In the genomic region with DNA sequence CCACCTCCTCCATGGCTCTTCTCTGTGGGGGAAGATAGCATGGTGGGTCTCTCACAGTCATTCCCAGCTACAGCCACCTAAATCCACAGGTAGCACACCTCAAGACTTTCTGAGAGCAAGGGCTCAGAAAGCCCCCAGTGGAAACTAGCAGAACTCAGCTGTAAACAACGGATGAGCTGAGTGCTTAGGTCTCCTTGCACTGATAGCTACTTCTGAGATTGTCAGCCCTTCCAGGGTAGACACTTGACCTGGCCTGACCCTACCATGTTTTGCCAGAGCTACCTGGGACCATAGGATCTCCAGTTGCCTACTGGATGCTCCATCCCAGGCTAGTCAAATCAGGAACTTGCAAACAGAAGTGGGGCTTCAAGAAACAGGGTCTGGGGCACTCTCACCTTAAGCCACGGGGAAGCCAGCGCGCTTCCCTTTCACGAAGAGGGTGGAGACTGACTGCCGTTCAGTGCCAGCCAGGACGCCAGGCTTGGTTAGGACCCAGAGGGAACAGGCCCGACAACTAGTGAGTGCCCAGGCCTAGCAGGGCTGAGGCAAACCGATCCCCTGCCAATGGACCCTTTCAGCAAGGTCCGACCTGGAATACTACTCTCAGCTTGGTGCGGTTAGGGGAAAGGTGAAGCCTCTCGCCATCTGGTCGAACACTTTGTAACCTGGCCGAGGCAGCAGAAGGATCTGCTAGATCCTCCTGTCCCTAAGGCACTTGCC, we compare ENCODE assay signal across 7 mouse cellular contexts. TPM values are rescaled to one million over a fixed set of nuclear protein-coding genes. Genes with fewer than 3 reads are reported as not detected.
DNase-seq lines count a peak whose midpoint lies in the region; ATAC-seq lines count a peak whose summit lies in the region.

No protein-coding gene starts in this region.

- H3K4me2 ChIP-seq in heart, embryonic 16.5 days (ENCODE audit: low read depth, low read length): peak overlapping the region; percentile 72
- peak overlapping the region; percentile 98 for H3K4me2 ChIP-seq in limb, embryonic 13.5 days (replicated peaks)

- peak; percentile 4 for DNase-seq in retina, adult 2 months (ENCODE audit: low read depth, low spot score)
- DNase-seq in retina, postnatal 1 day: no peak
- DNase-seq in naive thymus-derived CD4-positive, alpha-beta T cell, adult 2 months (ENCODE audit: low read depth): peak; percentile 37
- DNase-seq in urinary bladder, adult 2 months (ENCODE audit: low spot score): no peak

- no peaks in the 10 kb centered on the region for H3K27me3 ChIP-seq in heart, embryonic 16.5 days (ENCODE audit: control insufficient read depth, insufficient read depth, low read length)
- H3K27me3 ChIP-seq in limb, embryonic 13.5 days: no peaks in the 10 kb centered on the region

- 1% methylated on average over 14 of the region's 14 CpGs for WGBS in heart, embryonic 16.5 days
- WGBS in limb, embryonic 13.5 days: under 1% methylated on average over 14 of the region's 14 CpGs

- peaks cover 5% of the 10 kb centered on the region for H3K4me1 ChIP-seq in brown adipose tissue, adult 24 weeks (ENCODE audit: control insufficient read depth, insufficient read depth, insufficient read length, low read length)
- H3K4me1 ChIP-seq in heart, embryonic 16.5 days (ENCODE audit: control insufficient read depth, insufficient read depth, low read length): peaks cover 36% of the 10 kb centered on the region
- H3K4me1 ChIP-seq in limb, embryonic 13.5 days: peaks cover 35% of the 10 kb centered on the region

- H3K9me3 ChIP-seq in heart, embryonic 16.5 days (replicated peaks; ENCODE audit: control insufficient read depth, low read length): no peaks in the 10 kb centered on the region
- H3K9me3 ChIP-seq in limb, embryonic 13.5 days: no peaks in the 10 kb centered on the region

- peaks cover 23% of the 10 kb centered on the region for H3K36me3 ChIP-seq in heart, embryonic 16.5 days (ENCODE audit: control insufficient read depth, insufficient read depth)
- H3K36me3 ChIP-seq in limb, embryonic 13.5 days: peaks cover 51% of the 10 kb centered on the region

- peak overlapping the region; percentile 93 for H3K9ac ChIP-seq in heart, embryonic 16.5 days (ENCODE audit: low read length)
- H3K9ac ChIP-seq in limb, embryonic 13.5 days: peak overlapping the region; percentile 97

- no peak for ATAC-seq in heart, embryonic 16.5 days (replicated peaks; ENCODE audit: extremely low read depth, insufficient read depth, low FRiP score)
- ATAC-seq in limb, embryonic 13.5 days (ENCODE audit: low FRiP score, low read depth): no peak

- H3K4me3 ChIP-seq in brown adipose tissue, adult 24 weeks (ENCODE audit: insufficient read depth, low read depth, low read length): peak overlapping the region; percentile 78
- H3K4me3 ChIP-seq in heart, embryonic 16.5 days (ENCODE audit: low read length): peak overlapping the region; percentile 78
- H3K4me3 ChIP-seq in limb, embryonic 13.5 days: peak overlapping the region; percentile 98

- peak overlapping the region; percentile 11 for H3K27ac ChIP-seq in brown adipose tissue, adult 24 weeks (replicated peaks; ENCODE audit: low read depth, low read length)
- H3K27ac ChIP-seq in heart, embryonic 16.5 days (ENCODE audit: low read length): peak overlapping the region; percentile 89
- peak overlapping the region; percentile 97 for H3K27ac ChIP-seq in limb, embryonic 13.5 days

RNA-seq across cellular contexts. Expression of a gene that starts 1.4 kb away (rescaled TPM):
- 5,806 and 7,060 TPM in 2 replicates for polyA plus RNA-seq in brown adipose tissue, adult 24 weeks (2012; ENCODE audit: insufficient read depth, insufficient read length, missing spikeins)
- 24.9 and 28.7 TPM in 2 replicates for polyA plus RNA-seq in heart, embryonic 16.5 days (2015; fragmentation: Nextera tagmentation; extraction: Ambion mirVana)
- 49.8 and 53.9 TPM in 2 replicates for polyA plus RNA-seq in limb, embryonic 13.5 days (2015; fragmentation: Nextera tagmentation; extraction: Ambion mirVana)
- 187 and 188 TPM in 2 replicates for polyA plus RNA-seq in urinary bladder, adult 2 months (2012; rRNA removed)

RNA-seq across cellular contexts. Expression of a gene that starts 26.8 kb away (rescaled TPM):
- 20.1 and 31.0 TPM in 2 replicates for polyA plus RNA-seq in brown adipose tissue, adult 24 weeks (2012; ENCODE audit: insufficient read depth, insufficient read length, missing spikeins)
- 44.7 and 49.7 TPM in 2 replicates for polyA plus RNA-seq in heart, embryonic 16.5 days (2015; fragmentation: Nextera tagmentation; extraction: Ambion mirVana)
- polyA plus RNA-seq in limb, embryonic 13.5 days (2015; fragmentation: Nextera tagmentation; extraction: Ambion mirVana): 66.6 TPM in 2 replicates
- polyA plus RNA-seq in urinary bladder, adult 2 months (2012; rRNA removed): 36.1 and 39.1 TPM in 2 replicates

RNA-seq across cellular contexts. Expression of a gene that starts 38.9 kb away (rescaled TPM):
- polyA plus RNA-seq in brown adipose tissue, adult 24 weeks (2012; ENCODE audit: insufficient read depth, insufficient read length, missing spikeins): 48.9 and 60.0 TPM in 2 replicates
- 124 and 135 TPM in 2 replicates for polyA plus RNA-seq in heart, embryonic 16.5 days (2015; fragmentation: Nextera tagmentation; extraction: Ambion mirVana)
- polyA plus RNA-seq in limb, embryonic 13.5 days (2015; fragmentation: Nextera tagmentation; extraction: Ambion mirVana): 240 and 241 TPM in 2 replicates
- polyA plus RNA-seq in urinary bladder, adult 2 months (2012; rRNA removed): 119 and 149 TPM in 2 replicates

RNA-seq across cellular contexts. Expression of a gene that starts 39.0 kb away (rescaled TPM):
- polyA plus RNA-seq in brown adipose tissue, adult 24 weeks (2012; ENCODE audit: insufficient read depth, insufficient read length, missing spikeins): 14.0 and 15.1 TPM in 2 replicates
- polyA plus RNA-seq in heart, embryonic 16.5 days (2015; fragmentation: Nextera tagmentation; extraction: Ambion mirVana): 27.8 and 28.4 TPM in 2 replicates
- 43.8 and 48.4 TPM in 2 replicates for polyA plus RNA-seq in limb, embryonic 13.5 days (2015; fragmentation: Nextera tagmentation; extraction: Ambion mirVana)
- polyA plus RNA-seq in urinary bladder, adult 2 months (2012; rRNA removed): 25.7 and 27.4 TPM in 2 replicates

Comparison
In these comparisons a context has a peak if more than half of its experiments do, and no peak if none do; other contexts are left out.
1. DNase-seq: peak in retina, adult 2 months (single experiment) and naive thymus-derived CD4-positive, alpha-beta T cell, adult 2 months (single experiment); none in retina, postnatal 1 day (single experiment) and urinary bladder, adult 2 months (single experiment).
2. H3K27ac ChIP-seq: peak in every context shown above with its lines; median percentile 97 in limb, embryonic 13.5 days; 89 in heart, embryonic 16.5 days; 11 in brown adipose tissue, adult 24 weeks.
3. RNA of a gene that starts 1.4 kb away (polyA plus RNA-seq): 5,806 to 7,060 TPM in brown adipose tissue, adult 24 weeks; 187 to 188 TPM in urinary bladder, adult 2 months, 49.8 to 53.9 TPM in limb, embryonic 13.5 days and 24.9 to 28.7 TPM in heart, embryonic 16.5 days; every median in the first group is over 10 times any median in the second.
4. Peak in every context shown above with its lines, with median percentiles within 50 percentile points of each other: H3K4me3 ChIP-seq.